Mouse (Mus musculus): ENCODE data around the gene Ear1.
"Not testable (repeated sequence)": the region's sequence is repeated elsewhere in the genome, so short reads cannot be mapped to it uniquely, and the experiment has no call there.

Gene Ear1

DNA sequence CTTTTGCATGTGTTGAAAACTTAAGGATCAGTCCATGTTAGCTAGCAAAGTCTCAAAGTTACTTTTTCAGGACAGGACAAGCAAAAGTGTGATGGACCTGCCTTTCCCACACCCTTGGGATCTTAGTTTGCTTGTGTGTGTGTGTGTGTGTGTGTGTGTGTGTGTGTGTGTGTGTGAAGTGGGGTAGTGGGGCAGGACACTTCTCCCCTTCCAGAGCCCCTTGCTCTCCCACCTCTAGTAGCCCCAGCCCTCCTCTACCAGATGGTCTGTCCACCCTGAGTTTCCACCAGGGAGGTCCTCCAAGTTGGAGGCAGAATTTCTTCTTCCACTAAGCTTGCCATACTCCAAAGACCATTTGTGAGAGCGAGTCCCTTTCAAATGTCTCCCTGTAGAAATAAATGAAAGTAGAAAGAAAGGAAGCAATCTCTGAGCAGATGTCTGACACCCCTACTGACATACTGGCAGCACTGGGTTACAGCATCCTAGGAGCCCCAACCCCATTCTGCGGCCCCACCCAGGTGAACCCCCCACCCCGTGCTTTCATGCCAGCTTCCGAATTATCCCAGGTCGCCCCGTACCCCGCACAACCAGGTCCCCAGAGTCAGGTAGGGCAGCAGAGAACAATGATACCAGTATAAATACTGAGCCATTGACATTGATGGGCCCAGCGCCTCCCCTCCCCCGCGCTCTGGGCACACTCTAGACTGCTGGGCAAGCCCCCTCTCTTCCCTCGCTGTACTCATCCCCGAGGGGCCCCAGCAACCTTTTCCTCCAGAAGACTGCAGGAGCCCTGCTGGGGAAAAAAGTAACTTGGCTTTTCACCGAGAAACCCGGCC is 79.0 kb downstream of the Ear1 start:
- DNase-seq: no peak

DNA sequence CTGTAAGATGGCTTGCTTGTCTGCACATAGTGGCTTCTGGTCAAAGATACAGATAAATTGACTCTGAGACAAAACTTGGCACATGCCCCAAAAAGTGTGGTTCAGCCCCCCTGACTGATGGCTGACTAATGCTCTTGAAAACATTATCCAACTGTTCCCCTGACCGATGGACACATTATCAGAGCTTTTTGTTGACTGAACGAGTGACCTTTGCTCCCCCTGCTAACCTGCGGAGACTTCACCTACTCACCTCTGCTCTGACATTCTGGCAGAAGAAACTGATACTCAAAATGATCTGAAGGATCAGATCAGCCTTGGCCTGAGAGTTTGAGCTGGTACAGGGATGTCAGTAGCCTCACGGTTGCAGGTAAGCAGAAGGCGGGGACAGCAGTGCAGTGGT is 81.5 kb downstream of the Ear1 start:
- DNase-seq: not testable (repeated sequence)

- not testable (repeated sequence) for DNase-seq
Observed at GRCm38 (mm10) chr14:43784645-43785044, 90.7 kb downstream of the Ear1 start, which contains the start of gene Gm8180. Gene Gm8180, minus strand, starts transcription at chr14:43784745.

Measured in right cerebral cortex, adult 18-20 months (tissue).